10 mouse cellular contexts compared by ENCODE assay signal in the genomic region with DNA sequence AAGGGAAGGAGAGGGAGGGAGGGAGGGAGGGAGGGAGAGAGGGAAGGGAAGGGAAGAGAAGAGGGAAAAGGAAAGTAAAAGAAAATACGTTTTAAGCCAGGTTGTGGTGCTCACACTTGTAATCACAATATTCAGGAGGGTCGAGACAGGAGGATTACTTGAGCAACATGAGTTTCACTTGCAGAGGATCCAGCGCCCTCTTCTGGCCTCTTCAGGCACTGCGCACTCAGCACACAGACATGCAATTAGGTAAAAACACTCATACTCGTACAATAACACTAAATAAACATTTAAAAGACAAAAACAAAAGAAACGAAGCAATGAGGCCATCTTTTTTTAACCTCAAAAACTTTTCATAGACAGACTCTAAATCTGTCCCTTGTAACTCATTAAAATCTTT. TPM values are rescaled to one million over a fixed set of nuclear protein-coding genes. Genes with fewer than 3 reads are reported as not detected.
DNase-seq lines count a peak whose midpoint lies in the region; ATAC-seq and TF ChIP-seq lines count a peak whose summit lies in the region.
"Had no signal": no experiment of that assay in that cellular context is flagged by ENCODE, and none has a peak within 500 bp of the region (broad histone marks: within the 10 kb centered on the region; RNA-seq: fewer than 3 reads in every experiment).

No protein-coding gene starts in this region.

- no peaks in the 10 kb centered on the region for H3K9me3 ChIP-seq in hindbrain, postnatal 0 days (ENCODE audit: low read length)
- no peaks in the 10 kb centered on the region for H3K9me3 ChIP-seq in hindbrain, embryonic 12.5 days (replicated peaks)
- H3K9me3 ChIP-seq in embryonic facial prominence, embryonic 10.5 days, result no peaks in the 10 kb centered on the region
- H3K9me3 ChIP-seq: neural tube, embryonic 13.5 days had no signal

- peak; percentile 52 for DNase-seq in hindbrain, postnatal 0 days (ENCODE audit: low spot score)
- no peak for DNase-seq in testis, postnatal 10 days (ENCODE audit: low spot score)
- DNase-seq in embryonic facial prominence, embryonic 10.5 days (ENCODE audit: low spot score), result peak; percentile 45
- peak; percentile 78 for DNase-seq in thymus, postnatal 4 days
- no peak for DNase-seq in adrenal gland, adult (ENCODE audit: inconsistent age in 2 of 2, low spot score in 1 of 2)
- no peak for DNase-seq in yolk sac, embryonic 10.5 days (ENCODE audit: low spot score)

- TF ChIP-seq POLR2A in testis, adult 2 months (IDR thresholded peaks at IDR 0.05; ENCODE audit: control insufficient read depth, low read depth, low read length), result no peak

- no peaks in the 10 kb centered on the region for H3K36me3 ChIP-seq in hindbrain, postnatal 0 days (ENCODE audit: insufficient read depth, low read length)
- H3K36me3 ChIP-seq in hindbrain, embryonic 12.5 days, result no peaks in the 10 kb centered on the region
- H3K36me3 ChIP-seq in testis, adult 2 months (ENCODE audit: control insufficient read depth, insufficient read depth, low read length), result no peaks in the 10 kb centered on the region
- H3K36me3 ChIP-seq in embryonic facial prominence, embryonic 10.5 days (replicated peaks), result no peaks in the 10 kb centered on the region
- H3K36me3 ChIP-seq: neural tube, embryonic 13.5 days had no signal

- peak; percentile 67 for TF ChIP-seq CTCF in hindbrain, postnatal 0 days (IDR thresholded peaks at IDR 0.05; ENCODE audit: low read depth)
- peak; percentile 86; the same call in 1 of the 2 replicates for TF ChIP-seq CTCF in testis, adult 2 months (IDR thresholded peaks at IDR 0.05; ENCODE audit: control insufficient read depth, insufficient read depth, insufficient replicate concordance, low read depth, low read length)

- no peaks in the 10 kb centered on the region for H3K27me3 ChIP-seq in hindbrain, postnatal 0 days (ENCODE audit: insufficient read depth, low read length)
- no peaks in the 10 kb centered on the region for H3K27me3 ChIP-seq in hindbrain, embryonic 12.5 days
- H3K27me3 ChIP-seq in testis, adult 2 months (ENCODE audit: control insufficient read depth, insufficient read depth, low read length), result no peaks in the 10 kb centered on the region
- H3K27me3 ChIP-seq in embryonic facial prominence, embryonic 10.5 days (replicated peaks; ENCODE audit: low read depth, poor library complexity, severe bottlenecking), result peaks cover 2% of the 10 kb centered on the region

- WGBS in hindbrain, postnatal 0 days, result 51% methylated on average over 6 of the region's 6 CpGs
- 51% methylated on average over 6 of the region's 6 CpGs for WGBS in hindbrain, embryonic 12.5 days
- 52% methylated on average over 6 of the region's 6 CpGs for WGBS in embryonic facial prominence, embryonic 10.5 days

- no peak overlapping the region for H3K4me2 ChIP-seq in hindbrain, postnatal 0 days (ENCODE audit: low read depth, low read length)
- no peak overlapping the region for H3K4me2 ChIP-seq in hindbrain, embryonic 12.5 days (replicated peaks)
- H3K4me2 ChIP-seq: neural tube, embryonic 13.5 days had no signal

- no peak for ATAC-seq in hindbrain, postnatal 0 days
- ATAC-seq in hindbrain, embryonic 12.5 days (ENCODE audit: low FRiP score), result no peak

- no peak overlapping the region for H3K4me3 ChIP-seq in hindbrain, postnatal 0 days (ENCODE audit: low read length)
- no peak overlapping the region for H3K4me3 ChIP-seq in hindbrain, embryonic 12.5 days
- no peak overlapping the region for H3K4me3 ChIP-seq in testis, adult 2 months (ENCODE audit: control insufficient read depth, low read depth, low read length)
- no peak overlapping the region for H3K4me3 ChIP-seq in embryonic facial prominence, embryonic 10.5 days
- H3K4me3 ChIP-seq: neural tube, embryonic 13.5 days had no signal

- H3K4me1 ChIP-seq in hindbrain, postnatal 0 days (ENCODE audit: insufficient read depth, low read length), result no peaks in the 10 kb centered on the region
- no peaks in the 10 kb centered on the region for H3K4me1 ChIP-seq in hindbrain, embryonic 12.5 days
- H3K4me1 ChIP-seq in testis, adult 2 months (ENCODE audit: control insufficient read depth, insufficient read depth, low read length), result peaks cover 6% of the 10 kb centered on the region
- no peaks in the 10 kb centered on the region for H3K4me1 ChIP-seq in embryonic facial prominence, embryonic 10.5 days
- H3K4me1 ChIP-seq: neural tube, embryonic 13.5 days had no signal

- H3K9ac ChIP-seq in hindbrain, postnatal 0 days (replicated peaks; ENCODE audit: low read length), result no peak overlapping the region
- no peak overlapping the region for H3K9ac ChIP-seq in hindbrain, embryonic 12.5 days
- H3K9ac ChIP-seq: neural tube, embryonic 13.5 days had no signal

- no peak overlapping the region for H3K27ac ChIP-seq in hindbrain, postnatal 0 days
- no peak overlapping the region for H3K27ac ChIP-seq in hindbrain, embryonic 12.5 days
- H3K27ac ChIP-seq in testis, adult 2 months (ENCODE audit: control insufficient read depth, insufficient read depth, low read depth, low read length), result no peak overlapping the region
- H3K27ac ChIP-seq in embryonic facial prominence, embryonic 10.5 days (replicated peaks), result no peak overlapping the region
- H3K27ac ChIP-seq: neural tube, embryonic 13.5 days had no signal

RNA-seq across cellular contexts. Expression of gene M1ap, which starts 1.0 kb away (rescaled TPM):
- total RNA-seq in hindbrain, postnatal 0 days (2014; rRNA removed), result 0.16 TPM in 1 of 2 replicates, not detected in the other
- polyA plus RNA-seq in hindbrain, postnatal 0 days (2015; fragmentation: Nextera tagmentation; extraction: Ambion mirVana), result 0.24 and 0.38 TPM in 2 replicates
- polyA plus RNA-seq in hindbrain, embryonic 12.5 days (2016; fragmentation: Nextera tagmentation; extraction: Ambion mirVana), result 0.20 and 1.1 TPM in 2 replicates
- polyA plus RNA-seq in testis, adult 2 months (2012; rRNA removed), result 101 and 141 TPM in 2 replicates
- 0.31 and 0.56 TPM in 2 replicates for polyA plus RNA-seq in embryonic facial prominence, embryonic 10.5 days (2016; fragmentation: Nextera tagmentation; extraction: Ambion mirVana)
- total RNA-seq: left cerebral cortex, adult 18-20 months had no signal
- polyA plus RNA-seq: neural tube, embryonic 13.5 days had no signal

RNA-seq across cellular contexts. Expression of gene Sema4f, which starts 6.2 kb away (rescaled TPM):
- 19.2 and 21.6 TPM in 2 replicates for total RNA-seq in hindbrain, postnatal 0 days (2014; rRNA removed)
- polyA plus RNA-seq in hindbrain, postnatal 0 days (2015; fragmentation: Nextera tagmentation; extraction: Ambion mirVana), result 18.1 and 19.4 TPM in 2 replicates
- polyA plus RNA-seq in hindbrain, embryonic 12.5 days (2016; fragmentation: Nextera tagmentation; extraction: Ambion mirVana), result 10.8 and 10.9 TPM in 2 replicates
- 1.1 and 1.3 TPM in 2 replicates for polyA plus RNA-seq in testis, adult 2 months (2012; rRNA removed)
- polyA plus RNA-seq in embryonic facial prominence, embryonic 10.5 days (2016; fragmentation: Nextera tagmentation; extraction: Ambion mirVana), result 1.4 and 2.1 TPM in 2 replicates

Comparison
In these comparisons a context has a peak if more than half of its experiments do, and no peak if none do; other contexts are left out.
1. DNase-seq: peak in hindbrain, postnatal 0 days (single experiment), embryonic facial prominence, embryonic 10.5 days (single experiment) and thymus, postnatal 4 days (single experiment); none in testis, postnatal 10 days (single experiment), adrenal gland, adult (0 of 2) and yolk sac, embryonic 10.5 days (single experiment).
2. RNA of gene M1ap, which starts 1.0 kb away (polyA plus RNA-seq): 101 to 141 TPM in testis, adult 2 months; 0.20 to 1.1 TPM in hindbrain, embryonic 12.5 days, 0.31 to 0.56 TPM in embryonic facial prominence, embryonic 10.5 days and 0.24 to 0.38 TPM in hindbrain, postnatal 0 days; every median in the first group is over 10 times any median in the second.